Mouse (Mus musculus) E14TG2a.4 (cell line): ENCODE data around the gene Ctnna3.

Experiments
- CTCF ChIP-seq: conservative IDR thresholded peaks from 2 replicates; pipeline ENCODE4 v1.5.1; 2014; ENCODE audit warnings: low read length
- NANOG ChIP-seq: IDR thresholded peaks from 2 replicates; pipeline ENCODE4 v1.6.1; 2014; ENCODE audit warnings: borderline replicate concordance, low read length, mixed read lengths
- POU5F1 ChIP-seq: IDR thresholded peaks from 2 replicates; pipeline ENCODE4 v1.6.1; 2014; ENCODE audit warnings: low read length, borderline replicate concordance

DNA sequence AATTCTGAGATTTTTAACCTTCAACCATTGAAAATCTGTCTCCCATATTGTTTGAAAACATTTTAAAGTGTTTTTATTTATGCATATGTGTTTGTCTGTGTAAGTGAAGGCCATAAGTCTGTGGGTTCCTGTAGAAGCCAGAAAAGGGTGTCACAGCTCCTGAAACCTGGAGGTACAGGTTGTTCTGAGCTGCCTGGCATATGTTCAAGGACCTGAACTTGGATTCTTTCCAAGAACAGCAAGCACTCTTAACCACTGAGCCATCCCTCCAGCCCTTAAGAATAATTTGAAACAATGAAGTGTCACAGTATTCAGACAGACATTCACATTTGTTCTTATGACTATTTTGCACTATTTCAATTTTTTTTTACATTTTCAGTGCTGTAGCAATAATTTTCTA, 1528.5 kb downstream of the Ctnna3 start:
- TF ChIP-seq CTCF (no peak), POU5F1 (no peak), NANOG (no peak)
